Mouse (Mus musculus): Measurements from ENCODE around the gene Lyg2. TPM values are rescaled to one million over a fixed set of nuclear protein-coding genes. Genes with fewer than 3 reads are reported as not detected.

Lyg2 gene
- not detected for total RNA-seq (2023)

DNA sequence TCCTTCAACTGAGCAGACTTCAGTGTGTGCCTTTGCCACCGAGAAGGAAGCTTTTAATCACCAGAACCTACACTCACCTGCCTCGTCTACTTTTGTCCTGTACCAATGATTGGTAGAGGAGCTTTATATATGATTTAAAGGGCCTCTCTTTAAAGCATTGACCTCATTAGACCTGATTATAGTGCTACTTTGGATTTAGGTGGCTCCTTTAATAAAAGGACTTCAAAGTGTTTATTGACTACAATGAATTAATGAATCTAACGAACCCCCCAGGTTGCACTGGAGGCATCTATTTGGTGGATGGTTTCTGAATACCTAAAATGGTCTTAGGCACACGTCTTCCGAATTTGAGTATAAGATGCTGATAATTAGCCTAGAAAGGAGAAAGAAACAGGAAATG lies at the start of gene Lyg2:
TSS of gene Lyg2 (minus strand) at position 101 of the 400 bp plus-strand sequence.

DNA sequence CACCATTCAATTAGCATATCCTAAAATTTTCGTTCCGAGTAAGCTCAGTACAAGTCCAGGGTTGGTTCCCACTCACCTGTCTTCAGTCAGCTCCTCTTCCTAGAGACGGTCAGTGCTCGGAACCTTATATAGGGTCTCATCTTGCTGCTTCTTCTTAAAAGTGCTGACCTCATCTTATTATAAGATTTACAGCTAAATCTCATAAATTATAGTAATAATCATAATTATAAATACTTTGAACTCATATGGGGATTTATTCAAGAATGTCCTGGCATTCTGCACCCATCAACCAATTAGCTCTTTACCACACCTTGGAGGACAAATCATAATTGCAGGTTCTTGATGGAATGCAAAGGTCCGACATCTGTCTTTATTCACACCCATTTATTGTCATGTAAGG lies 41.4 kb upstream of the Lyg2 start, which contains the start of gene Lyg1:
TSS of gene Lyg1 (minus strand) at position 101 of the 400 bp plus-strand sequence.

DNA sequence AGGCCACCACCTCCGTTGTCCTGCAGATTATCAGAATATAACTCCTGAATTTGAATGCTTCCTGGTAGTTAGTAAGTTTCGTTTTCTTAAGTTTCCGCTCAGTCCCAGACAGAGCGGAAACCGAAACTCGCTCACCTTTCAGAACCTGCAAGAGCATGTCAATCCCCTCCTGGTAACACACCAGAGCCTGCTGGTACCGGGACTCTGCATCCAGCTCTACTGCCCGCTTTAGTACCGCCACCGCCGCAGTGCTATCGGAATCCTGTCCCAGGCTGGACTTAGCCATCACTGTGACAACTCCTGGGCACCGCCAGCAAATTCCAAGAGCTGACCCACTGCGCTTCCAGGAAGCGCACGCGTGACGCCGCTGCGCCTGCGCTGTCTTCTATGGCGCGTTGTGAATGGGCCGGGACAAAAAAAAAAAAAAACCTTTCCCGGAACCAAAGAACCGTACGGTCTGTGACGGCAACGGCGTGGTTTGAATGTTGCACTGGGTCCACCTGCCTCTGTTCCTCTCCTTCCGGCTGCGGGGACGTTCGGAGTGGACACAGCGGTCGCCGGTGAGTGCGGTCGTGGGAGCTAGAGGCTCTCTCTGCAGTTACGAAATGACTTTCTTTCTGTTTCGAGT lies 26.2 kb downstream of the Lyg2 start, which contains the start of the genes Mitd1 and Mrpl30:
TSS of gene Mitd1 (minus strand) at position 387 of the 628 bp plus-strand sequence.
TSS of gene Mrpl30 (plus strand) at position 453 of the 628 bp plus-strand sequence.

GRCm38 (mm10) chr1:37871704-37872103 lies 44.6 kb downstream of the Lyg2 start, which contains the start of gene Lipt1:
Gene Lipt1 (plus strand): TSS chr1:37871738.

GRCm38 (mm10) chr1:37866286-37866685 lies 50.0 kb downstream of the Lyg2 start, which contains the start of gene Tsga10:
Gene Tsga10 (minus strand): TSS chr1:37866429.

Other genes starting within 250 kb of the Lyg2 start
- gene 2010300C02Rik, start 196.4 kb downstream of the Lyg2 start, total RNA-seq (2023), result under 1 TPM; 0.13 to 0.15 TPM
- gene Tsga10, start 50.1 kb downstream of the Lyg2 start, total RNA-seq (2023), result 10 to 100 TPM; 15.0 to 15.5 TPM
- 1 to 10 TPM in 1 of 2 experiments, under 1 TPM in 1; 0.49 to 1.2 TPM for gene Lipt1, start 44.8 kb downstream of the Lyg2 start, total RNA-seq (2023)
- gene Mitd1, start 26.1 kb downstream of the Lyg2 start, total RNA-seq (2023), result 10 to 100 TPM; 13.0 to 15.0 TPM
- 100 to 1,000 TPM; 111 to 113 TPM for gene Mrpl30, start 26.0 kb downstream of the Lyg2 start, total RNA-seq (2023)
- not detected for gene Lyg1, start 41.3 kb upstream of the Lyg2 start, total RNA-seq (2023)
- gene Txndc9, start 81.4 kb upstream of the Lyg2 start, total RNA-seq (2023), result 10 to 100 TPM; 47.3 to 49.4 TPM
- gene Eif5b, start 81.5 kb upstream of the Lyg2 start, total RNA-seq (2023), result 10 to 100 TPM; 37.7 to 45.7 TPM
- 10 to 100 TPM; 14.3 to 16.1 TPM for gene Rev1, start 213.3 kb upstream of the Lyg2 start, total RNA-seq (2023)